Mouse (Mus musculus): Measurements from ENCODE around the gene C1qtnf9. TPM values are rescaled to one million over a fixed set of nuclear protein-coding genes. Genes with fewer than 3 reads are reported as not detected.
A peak's percentile ranks its signal among the peaks of the same experiment; 100 is the strongest.

Gene C1qtnf9
- polyA plus RNA-seq, 1 experiment: 4.1 TPM

- 91% methylated on average over 4 of the region's 4 CpGs for WGBS
- DNase-seq: no peak
- H3K27ac ChIP-seq (ENCODE audit: control insufficient read depth, insufficient read depth, low read length): no peak overlapping the region
Measured at GRCm38 (mm10) chr14:60733706-60734105, 34.2 kb upstream of the C1qtnf9 start.

GRCm38 (mm10) chr14:60735206-60735605 lies 32.7 kb upstream of the C1qtnf9 start:
- DNase-seq: no peak
- H3K36me3 ChIP-seq (ENCODE audit: control insufficient read depth, insufficient read depth, low read length): no peaks in the 10 kb centered on the region
- H3K27ac ChIP-seq (ENCODE audit: control insufficient read depth, insufficient read depth, low read length): peak overlapping the region; percentile 71
- no peak overlapping the region for H3K4me3 ChIP-seq (ENCODE audit: control insufficient read depth, insufficient read depth, low read length)
- no peaks in the 10 kb centered on the region for H3K27me3 ChIP-seq (ENCODE audit: control insufficient read depth, insufficient read depth, low read length)
- TF ChIP-seq POLR2A (IDR thresholded peaks at IDR 0.05; ENCODE audit: control insufficient read depth, extremely low read depth, insufficient read depth, low read length, poor library complexity): no peak
- no peak for TF ChIP-seq CTCF (IDR thresholded peaks at IDR 0.05; ENCODE audit: borderline replicate concordance, control insufficient read depth, extremely low read depth, insufficient read depth, low read length, poor library complexity)
- H3K4me1 ChIP-seq (replicated peaks; ENCODE audit: control insufficient read depth, insufficient read depth, low read length): peaks cover 66% of the 10 kb centered on the region
- 55% methylated on average over 5 of the region's 5 CpGs for WGBS

More at GRCm38 (mm10) chr14:60733706-60734105, 34.2 kb upstream of the C1qtnf9 start:
- Histone ChIP-seq H3K27me3 (ENCODE audit: control insufficient read depth, insufficient read depth, low read length) (no peaks in the 10 kb centered on the region), H3K4me1 (replicated peaks; ENCODE audit: control insufficient read depth, insufficient read depth, low read length) (peaks cover 65% of the 10 kb centered on the region), H3K4me3 (ENCODE audit: control insufficient read depth, insufficient read depth, low read length) (no peak overlapping the region), H3K36me3 (ENCODE audit: control insufficient read depth, insufficient read depth, low read length) (no peaks in the 10 kb centered on the region)
- TF ChIP-seq CTCF (IDR thresholded peaks at IDR 0.05; ENCODE audit: borderline replicate concordance, control insufficient read depth, extremely low read depth, insufficient read depth, low read length, poor library complexity): no peak
- no peak for TF ChIP-seq POLR2A (IDR thresholded peaks at IDR 0.05; ENCODE audit: control insufficient read depth, extremely low read depth, insufficient read depth, low read length, poor library complexity)

GRCm38 (mm10) chr14:60735848-60736547 lies 31.9 kb upstream of the C1qtnf9 start:
- Histone ChIP-seq H3K4me3 (ENCODE audit: control insufficient read depth, insufficient read depth, low read length) (peak overlapping the region; percentile 21), H3K27ac (ENCODE audit: control insufficient read depth, insufficient read depth, low read length) (peak overlapping the region; percentile 95), H3K36me3 (ENCODE audit: control insufficient read depth, insufficient read depth, low read length) (no peaks in the 10 kb centered on the region), H3K27me3 (ENCODE audit: control insufficient read depth, insufficient read depth, low read length) (no peaks in the 10 kb centered on the region), H3K4me1 (replicated peaks; ENCODE audit: control insufficient read depth, insufficient read depth, low read length) (peaks cover 69% of the 10 kb centered on the region)
- DNase-seq: no peak
- WGBS: 14% methylated on average over 13 of the region's 13 CpGs
- TF ChIP-seq CTCF (IDR thresholded peaks at IDR 0.05; ENCODE audit: borderline replicate concordance, control insufficient read depth, extremely low read depth, insufficient read depth, low read length, poor library complexity): no peak
- no peak for TF ChIP-seq POLR2A (IDR thresholded peaks at IDR 0.05; ENCODE audit: control insufficient read depth, extremely low read depth, insufficient read depth, low read length, poor library complexity)

GRCm38 (mm10) chr14:60736591-60737192 lies 31.2 kb upstream of the C1qtnf9 start:
- Histone ChIP-seq H3K27ac (ENCODE audit: control insufficient read depth, insufficient read depth, low read length) (peak overlapping the region; percentile 95), H3K4me1 (replicated peaks; ENCODE audit: control insufficient read depth, insufficient read depth, low read length) (peaks cover 71% of the 10 kb centered on the region), H3K36me3 (ENCODE audit: control insufficient read depth, insufficient read depth, low read length) (no peaks in the 10 kb centered on the region), H3K4me3 (ENCODE audit: control insufficient read depth, insufficient read depth, low read length) (peak overlapping the region; percentile 21), H3K27me3 (ENCODE audit: control insufficient read depth, insufficient read depth, low read length) (no peaks in the 10 kb centered on the region)
- peak; percentile 76 for DNase-seq
- WGBS: 0% methylated on average over 4 of the region's 4 CpGs
- TF ChIP-seq POLR2A (IDR thresholded peaks at IDR 0.05; ENCODE audit: control insufficient read depth, extremely low read depth, insufficient read depth, low read length, poor library complexity) (no peak), CTCF (IDR thresholded peaks at IDR 0.05; ENCODE audit: borderline replicate concordance, control insufficient read depth, extremely low read depth, insufficient read depth, low read length, poor library complexity) (no peak)

GRCm38 (mm10) chr14:60737202-60737611 lies 30.7 kb upstream of the C1qtnf9 start:
- no peak overlapping the region for H3K4me3 ChIP-seq (ENCODE audit: control insufficient read depth, insufficient read depth, low read length)
- no peaks in the 10 kb centered on the region for H3K27me3 ChIP-seq (ENCODE audit: control insufficient read depth, insufficient read depth, low read length)
- peak overlapping the region; percentile 95 for H3K27ac ChIP-seq (ENCODE audit: control insufficient read depth, insufficient read depth, low read length)
- DNase-seq: no peak
- H3K36me3 ChIP-seq (ENCODE audit: control insufficient read depth, insufficient read depth, low read length): no peaks in the 10 kb centered on the region
- no peak for TF ChIP-seq CTCF (IDR thresholded peaks at IDR 0.05; ENCODE audit: borderline replicate concordance, control insufficient read depth, extremely low read depth, insufficient read depth, low read length, poor library complexity)
- TF ChIP-seq POLR2A (IDR thresholded peaks at IDR 0.05; ENCODE audit: control insufficient read depth, extremely low read depth, insufficient read depth, low read length, poor library complexity): no peak
- WGBS: 11% methylated on average over 7 of the region's 7 CpGs
- H3K4me1 ChIP-seq (replicated peaks; ENCODE audit: control insufficient read depth, insufficient read depth, low read length): peaks cover 73% of the 10 kb centered on the region

GRCm38 (mm10) chr14:60738434-60738938 lies 29.4 kb upstream of the C1qtnf9 start:
- DNase-seq: peak; percentile 55
- no peak for TF ChIP-seq POLR2A (IDR thresholded peaks at IDR 0.05; ENCODE audit: control insufficient read depth, extremely low read depth, insufficient read depth, low read length, poor library complexity)
- no peak for TF ChIP-seq CTCF (IDR thresholded peaks at IDR 0.05; ENCODE audit: borderline replicate concordance, control insufficient read depth, extremely low read depth, insufficient read depth, low read length, poor library complexity)
- H3K4me1 ChIP-seq (replicated peaks; ENCODE audit: control insufficient read depth, insufficient read depth, low read length): peaks cover 74% of the 10 kb centered on the region
- peak overlapping the region; percentile 95 for H3K27ac ChIP-seq (ENCODE audit: control insufficient read depth, insufficient read depth, low read length)
- H3K4me3 ChIP-seq (ENCODE audit: control insufficient read depth, insufficient read depth, low read length): peak overlapping the region; percentile 29
- H3K36me3 ChIP-seq (ENCODE audit: control insufficient read depth, insufficient read depth, low read length): no peaks in the 10 kb centered on the region
- 2% methylated on average over 10 of the region's 10 CpGs for WGBS
- H3K27me3 ChIP-seq (ENCODE audit: control insufficient read depth, insufficient read depth, low read length): no peaks in the 10 kb centered on the region
